Mouse (Mus musculus) lung, adult 18-20 months (tissue): ENCODE data around the gene Hecw2.

ENCODE experiments used
- DNase-seq, 2 experiments: peaks; one replicate each; pipeline ENCODE4 v3.0.0; 2022; ENCODE audit warnings: mixed read lengths in 2 of 2

The Hecw2 gene

GRCm38 (mm10) chr1:53882480-53882879 lies 312.5 kb downstream of the Hecw2 start:
- DNase-seq = no peak

- DNase-seq = no peak
Observed at GRCm38 (mm10) chr1:53875919-53876318, 319.0 kb downstream of the Hecw2 start.

- no peak for DNase-seq
Observed at GRCm38 (mm10) chr1:53867316-53867715, 327.7 kb downstream of the Hecw2 start.

GRCm38 (mm10) chr1:53866374-53866902 lies 328.5 kb downstream of the Hecw2 start:
- DNase-seq = no peak

- no peak for DNase-seq
Observed at GRCm38 (mm10) chr1:53864046-53864445, 330.9 kb downstream of the Hecw2 start.

GRCm38 (mm10) chr1:53860611-53861010 lies 334.4 kb downstream of the Hecw2 start:
- no peak for DNase-seq

GRCm38 (mm10) chr1:53859175-53859574 lies 335.8 kb downstream of the Hecw2 start:
- no peak for DNase-seq

- DNase-seq = peak; percentile 36 to 42
Observed at GRCm38 (mm10) chr1:53856501-53857103, 338.4 kb downstream of the Hecw2 start.

GRCm38 (mm10) chr1:53855732-53856131 lies 339.2 kb downstream of the Hecw2 start:
- DNase-seq = no peak

GRCm38 (mm10) chr1:53852086-53852610 lies 342.8 kb downstream of the Hecw2 start:
- no peak for DNase-seq

GRCm38 (mm10) chr1:53851334-53851733 lies 343.6 kb downstream of the Hecw2 start:
- DNase-seq = peak; percentile 70

GRCm38 (mm10) chr1:53850891-53851290 lies 344.1 kb downstream of the Hecw2 start:
- DNase-seq = peak; percentile 54 to 72

GRCm38 (mm10) chr1:53846665-53847237 lies 348.2 kb downstream of the Hecw2 start:
- no peak for DNase-seq

GRCm38 (mm10) chr1:53845854-53846253 lies 349.1 kb downstream of the Hecw2 start:
- peak in 1 of 2 experiments; percentile 63 for DNase-seq

GRCm38 (mm10) chr1:53844914-53845612 lies 349.9 kb downstream of the Hecw2 start:
- no peak for DNase-seq

- DNase-seq = no peak
Observed at GRCm38 (mm10) chr1:53844122-53844913, 350.6 kb downstream of the Hecw2 start.

- DNase-seq = no peak
Observed at GRCm38 (mm10) chr1:53843051-53843450, 351.9 kb downstream of the Hecw2 start.

GRCm38 (mm10) chr1:53841080-53841479 lies 353.9 kb downstream of the Hecw2 start:
- no peak for DNase-seq

GRCm38 (mm10) chr1:53839392-53839791 lies 355.6 kb downstream of the Hecw2 start:
- no peak for DNase-seq

- DNase-seq = no peak
Observed at GRCm38 (mm10) chr1:53838182-53838859, 356.6 kb downstream of the Hecw2 start.

GRCm38 (mm10) chr1:53830286-53830685 lies 364.7 kb downstream of the Hecw2 start:
- no peak for DNase-seq

- DNase-seq = no peak
Observed at GRCm38 (mm10) chr1:53829089-53829488, 365.9 kb downstream of the Hecw2 start.
